Mouse (Mus musculus) CH12.LX (cell line): Measurements from ENCODE around the gene Ifit2. TPM values are rescaled to one million over a fixed set of nuclear protein-coding genes. Genes with fewer than 3 reads are reported as not detected.

Experiments used
- DNase-seq: peaks from one replicate; pipeline ENCODE4 v3.0.0-alpha.2; 2013; ENCODE audit errors: extremely low read depth
- H3K27ac ChIP-seq: 2 replicates; pipeline ENCODE4 v1.5.1; 2012; ENCODE audit warnings: low read depth, mild to moderate bottlenecking, control low read depth, moderate library complexity; ENCODE audit not compliant: insufficient read depth
- H3K27me3 ChIP-seq: replicated peaks from 2 replicates; pipeline ENCODE3; 2012; ENCODE audit warnings: inconsistent platforms
- H3K36me3 ChIP-seq, 2 experiments: replicated peaks in 1 of 2; 2 replicates each; pipeline versions ENCODE3 to v1.6.1; 2012; ENCODE audit warnings: inconsistent platforms in 1 of 2, low read length in 1 of 2, mild to moderate bottlenecking in 1 of 2, mixed read lengths in 1 of 2, moderate library complexity in 1 of 2; ENCODE audit not compliant: control insufficient read depth in 1 of 2, insufficient read depth in 1 of 2
- H3K4me1 ChIP-seq, 2 experiments: 2 replicates each; pipeline ENCODE4 v1.6.1; 2012; ENCODE audit warnings: inconsistent platforms in 1 of 2, moderate library complexity in 1 of 2; ENCODE audit not compliant: insufficient read depth in 2 of 2, control insufficient read depth in 1 of 2
- H3K4me2 ChIP-seq: 2 replicates; pipeline ENCODE4 v1.6.1; 2012; ENCODE audit warnings: low read depth, mild to moderate bottlenecking, control low read depth; ENCODE audit not compliant: poor library complexity, insufficient read depth, severe bottlenecking
- H3K4me3 ChIP-seq, 3 experiments: fragments of 150-350 bp in 1 of 3; sonication (generic) in 1 of 3; replicated peaks in 1 of 3; 2 replicates each; pipeline versions ENCODE3 to v1.5.1; 2011 to 2012; ENCODE audit warnings: low read depth in 2 of 3, low read length in 2 of 3, mild to moderate bottlenecking in 2 of 3, moderate library complexity in 2 of 3, control low read depth in 1 of 3, improper control_type of control experiment in 1 of 3, inconsistent platforms in 1 of 3, mixed read lengths in 1 of 3; ENCODE audit not compliant: poor library complexity in 1 of 3
- H3K79me2 ChIP-seq: replicated peaks from 2 replicates; pipeline ENCODE4 v1.6.1; 2012; ENCODE audit warnings: mild to moderate bottlenecking, moderate library complexity; ENCODE audit not compliant: control insufficient read depth, poor library complexity, insufficient read depth, severe bottlenecking; ENCODE audit errors: extremely low read depth
- H3K9ac ChIP-seq: 2 replicates; pipeline ENCODE4 v1.6.1; 2012; ENCODE audit warnings: low read depth, mild to moderate bottlenecking, control low read depth, moderate library complexity; ENCODE audit not compliant: insufficient read depth
- H3K9me3 ChIP-seq: replicated peaks from 2 replicates; pipeline ENCODE3; 2012; ENCODE audit warnings: low read length, inconsistent platforms, mixed read lengths
- BHLHE40 ChIP-seq: IDR thresholded peaks from 2 replicates; pipeline ENCODE4 v1.6.1; 2011; ENCODE audit warnings: mild to moderate bottlenecking, low read depth, low read length, improper control_type of control experiment
- CHD2 ChIP-seq: IDR thresholded peaks from 2 replicates; pipeline ENCODE4 v1.6.1; 2011; ENCODE audit warnings: low read length, improper control_type of control experiment
- CTCF ChIP-seq, 2 experiments: IDR thresholded peaks in 1 of 2; conservative IDR thresholded peaks in 1 of 2; 2 replicates each; pipeline ENCODE4 v1.5.1; 2011 to 2012; ENCODE audit warnings: low read depth in 2 of 2, low read length in 2 of 2, improper control_type of control experiment in 1 of 2, inconsistent platforms in 1 of 2, mild to moderate bottlenecking in 1 of 2, moderate library complexity in 1 of 2
- E2F4 ChIP-seq: IDR thresholded peaks from 2 replicates; pipeline ENCODE4 v1.6.1; 2011; ENCODE audit warnings: low read depth, low read length, improper control_type of control experiment; ENCODE audit not compliant: insufficient replicate concordance
- ELF1 ChIP-seq: IDR thresholded peaks from 2 replicates; pipeline ENCODE4 v1.6.1; 2014; ENCODE audit warnings: low read depth, mild to moderate bottlenecking, inconsistent platforms, low read length, improper control_type of control experiment
- GABPA ChIP-seq: IDR thresholded peaks from 2 replicates; pipeline ENCODE4 v1.6.1; 2012; ENCODE audit warnings: low read depth, low read length, improper control_type of control experiment, inconsistent platforms; ENCODE audit not compliant: insufficient replicate concordance
- HCFC1 ChIP-seq: IDR thresholded peaks from 2 replicates; pipeline ENCODE4 v1.6.1; 2012; ENCODE audit warnings: low read depth, mild to moderate bottlenecking, inconsistent platforms, low read length, improper control_type of control experiment
- JUN ChIP-seq: IDR thresholded peaks from 2 replicates; pipeline ENCODE4 v1.6.1; 2011; ENCODE audit warnings: low read depth, mild to moderate bottlenecking, low read length, improper control_type of control experiment, moderate library complexity; ENCODE audit not compliant: insufficient read depth
- KAT2A ChIP-seq: IDR thresholded peaks from 2 replicates; pipeline ENCODE4 v1.6.1; 2012; ENCODE audit warnings: low read length, improper control_type of control experiment, inconsistent platforms; ENCODE audit not compliant: insufficient replicate concordance
- MAFK ChIP-seq: IDR thresholded peaks from 2 replicates; pipeline ENCODE4 v1.6.1; 2011; ENCODE audit warnings: low read length, improper control_type of control experiment; ENCODE audit not compliant: insufficient replicate concordance
- MAX ChIP-seq: IDR thresholded peaks from 2 replicates; pipeline ENCODE4 v1.6.1; 2011; ENCODE audit warnings: low read length, improper control_type of control experiment
- MAZ ChIP-seq: IDR thresholded peaks from 2 replicates; pipeline ENCODE4 v1.6.1; 2012; ENCODE audit warnings: low read depth, mild to moderate bottlenecking, inconsistent platforms, low read length, improper control_type of control experiment, moderate library complexity
- MEF2A ChIP-seq: IDR thresholded peaks from 2 replicates; pipeline ENCODE4 v1.6.1; 2014; ENCODE audit warnings: low read depth, mild to moderate bottlenecking, inconsistent platforms, low read length, improper control_type of control experiment, borderline replicate concordance
- MXI1 ChIP-seq: IDR thresholded peaks from 2 replicates; pipeline ENCODE4 v1.6.1; 2011; ENCODE audit warnings: mild to moderate bottlenecking, low read depth, low read length, improper control_type of control experiment
- MYC ChIP-seq: IDR thresholded peaks from 2 replicates; pipeline ENCODE4 v1.6.1; 2011; ENCODE audit warnings: low read depth, mild to moderate bottlenecking, improper control_type of control experiment, low read length
- NELFE ChIP-seq: IDR thresholded peaks from 2 replicates; pipeline ENCODE4 v1.6.1; 2011; ENCODE audit warnings: low read depth, low read length, improper control_type of control experiment
- PAX5 ChIP-seq: IDR thresholded peaks from 2 replicates; pipeline ENCODE4 v1.6.1; 2012; ENCODE audit warnings: low read length, inconsistent platforms, mixed read lengths
- POLR2A ChIP-seq: IDR thresholded peaks from 2 replicates; pipeline ENCODE4 v1.6.1; 2011; ENCODE audit warnings: low read depth, mild to moderate bottlenecking, improper control_type of control experiment, low read length
- POLR2AphosphoS2 ChIP-seq: IDR thresholded peaks from 2 replicates; pipeline ENCODE4 v1.6.1; 2011; ENCODE audit warnings: low read depth, low read length, improper control_type of control experiment
- RCOR1 ChIP-seq: conservative IDR thresholded peaks from 2 replicates; pipeline ENCODE4 v1.6.1; 2012; ENCODE audit warnings: low read depth, mild to moderate bottlenecking, inconsistent platforms, low read length, improper control_type of control experiment
- SMC3 ChIP-seq: IDR thresholded peaks from 2 replicates; pipeline ENCODE4 v1.6.1; 2011; ENCODE audit warnings: low read depth, low read length, improper control_type of control experiment
- TBP ChIP-seq: conservative IDR thresholded peaks from 2 replicates; pipeline ENCODE4 v1.6.1; 2011; ENCODE audit warnings: low read depth, low read length, improper control_type of control experiment
- TCF12 ChIP-seq: IDR thresholded peaks from 2 replicates; pipeline ENCODE4 v1.6.1; 2014; ENCODE audit warnings: low read depth, mild to moderate bottlenecking, inconsistent platforms, low read length, improper control_type of control experiment
- UBTF ChIP-seq: IDR thresholded peaks from 2 replicates; pipeline ENCODE4 v1.6.1; 2012; ENCODE audit warnings: low read depth, mild to moderate bottlenecking, inconsistent platforms, low read length, improper control_type of control experiment, moderate library complexity
- USF2 ChIP-seq: conservative IDR thresholded peaks from 2 replicates; pipeline ENCODE4 v1.6.1; 2011; ENCODE audit warnings: low read depth, low read length, improper control_type of control experiment
- ZC3H11A ChIP-seq: IDR thresholded peaks from 2 replicates; pipeline ENCODE4 v1.6.1; 2012; ENCODE audit warnings: low read depth, mild to moderate bottlenecking, inconsistent platforms, low read length, improper control_type of control experiment
- ZKSCAN1 ChIP-seq: IDR thresholded peaks from 2 replicates; pipeline ENCODE4 v1.6.1; 2012; ENCODE audit warnings: low read depth, inconsistent platforms, low read length, improper control_type of control experiment, borderline replicate concordance
- ZMIZ1 ChIP-seq: IDR thresholded peaks from 2 replicates; pipeline ENCODE4 v1.6.1; 2012; ENCODE audit warnings: low read depth, mild to moderate bottlenecking, inconsistent platforms, low read length, improper control_type of control experiment
- dilution Hi-C: fragments of 300-500 bp; cut with MboI; formaldehyde crosslinking; loops from 2 replicates; pipeline ENCODE4 v1.14.3; 2020; ENCODE audit warnings: low sequenced_read_pairs; ENCODE audit not compliant: extremely low pct_unique_long_range_greater_than_20kb, extremely low pct_ligation_motif_present
- in situ Hi-C: fragments of 300-500 bp; cut with MboI; formaldehyde crosslinking; loops from 3 replicates; pipeline ENCODE4 v1.14.3; 2019; ENCODE audit warnings: low sequenced_read_pairs, low pct_ligation_motif_present, low pct_unique_long_range_greater_than_20kb, mixed read lengths
- polyA plus RNA-seq: library from polyadenylated mRNA; unstranded; fragments of >175 nt; gene quantifications from 2 replicates; pipeline ENCODE4 v1.2.1, GENCODE M21; 2012; ENCODE audit warnings: low read depth; ENCODE audit not compliant: insufficient read length
- total RNA-seq, 2 experiments: library from RNA; depleted of rRNA; stranded (reverse); fragments of 300-350 nt in 1 of 2; fragments of >200 nt in 1 of 2; gene quantifications; 2 replicates each; pipeline ENCODE4 v1.2.3; 2012 to 2014

The Ifit2 gene
- total and polyA plus RNA-seq, 3 experiments: 0.72 to 8.8 (median 5.7) TPM

DNA sequence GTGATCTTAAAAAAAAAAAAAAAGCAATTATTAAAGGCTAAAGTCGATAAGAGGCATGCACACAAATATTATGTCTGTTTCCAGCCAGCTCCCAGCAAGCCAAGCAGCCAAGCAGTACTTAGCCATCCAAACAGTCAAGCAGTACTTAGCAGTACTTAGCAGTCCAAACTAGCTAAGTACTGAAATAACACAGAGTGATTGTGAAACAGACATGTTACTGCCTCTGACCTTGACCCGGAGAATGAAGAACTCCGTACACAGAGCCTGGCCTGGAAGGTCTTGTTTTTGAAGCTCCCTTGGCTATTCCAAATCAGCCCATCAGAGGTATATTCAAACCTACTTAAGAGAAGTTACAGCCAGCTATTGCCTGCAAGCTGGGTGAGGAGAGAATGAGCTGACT is 33.3 kb upstream of the Ifit2 start:
- Histone ChIP-seq H3K4me2 (no peak overlapping the region), H3K4me3 (no peak overlapping the region), H3K27me3 (no peaks in the 10 kb centered on the region), H3K9me3 (no peaks in the 10 kb centered on the region), H3K4me1 (peaks cover 12 to 46% of the 10 kb centered on the region in 2 experiments), H3K36me3 (peaks cover 0 to 58% of the 10 kb centered on the region in 2 experiments), H3K9ac (no peak overlapping the region), H3K79me2 (no peaks in the 10 kb centered on the region), H3K27ac (no peak overlapping the region)
- DNase-seq: no peak
- in situ Hi-C loops (no loop called here), dilution Hi-C loops (no loop called here)
- TF ChIP-seq GABPA (no peak), ELF1 (no peak), USF2 (no peak), MAFK (no peak), MAZ (no peak), PAX5 (no peak), MEF2A (no peak), ZKSCAN1 (no peak), SMC3 (no peak), BHLHE40 (no peak), ZMIZ1 (no peak), KAT2A (no peak), RCOR1 (no peak), CHD2 (no peak), E2F4 (no peak), TCF12 (no peak)

DNA sequence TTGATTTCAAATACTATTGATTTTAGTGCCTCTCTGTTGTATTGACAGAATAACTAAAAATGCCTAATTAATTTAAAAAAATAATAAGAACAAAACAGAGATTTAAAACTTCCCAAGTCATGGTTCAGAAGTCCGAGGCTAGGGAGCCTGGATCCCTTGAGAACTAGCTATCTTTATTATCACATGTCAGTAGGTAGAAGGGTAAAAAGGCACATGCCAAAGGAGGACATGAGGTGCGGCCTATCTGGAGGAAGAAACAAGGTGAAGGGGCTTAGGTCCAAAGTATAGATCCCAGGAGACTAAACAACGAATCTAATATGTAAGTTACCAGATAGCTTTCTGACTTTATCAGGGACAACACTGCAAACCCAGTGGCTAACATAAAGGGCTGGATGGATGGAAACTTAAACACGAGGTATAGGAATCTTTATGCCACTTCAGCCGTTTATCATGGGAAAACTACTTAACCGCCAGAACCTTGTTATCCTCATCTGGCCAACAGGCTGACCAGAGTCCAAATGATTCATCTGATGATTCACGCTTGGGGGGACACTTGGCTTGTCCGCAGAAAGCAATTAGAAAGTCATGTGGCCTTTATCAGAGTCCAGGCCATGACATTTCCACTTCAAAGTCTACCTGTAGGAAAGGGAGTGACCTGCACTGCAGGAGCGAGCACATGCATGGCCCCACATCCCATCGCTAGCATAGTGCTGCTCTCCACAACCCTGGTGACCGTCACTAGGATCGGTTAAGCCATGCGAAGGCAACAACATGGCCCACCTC is 32.5 kb upstream of the Ifit2 start:
- Histone ChIP-seq H3K4me3 (no peak overlapping the region), H3K4me1 (peaks cover 12 to 54% of the 10 kb centered on the region in 2 experiments), H3K27me3 (no peaks in the 10 kb centered on the region), H3K79me2 (no peaks in the 10 kb centered on the region), H3K4me2 (no peak overlapping the region), H3K27ac (no peak overlapping the region), H3K9me3 (no peaks in the 10 kb centered on the region), H3K9ac (no peak overlapping the region), H3K36me3 (peaks cover 0 to 59% of the 10 kb centered on the region in 2 experiments)
- dilution Hi-C loops (no loop called here), in situ Hi-C loops (no loop called here)
- no peak for DNase-seq
- no peak for TF ChIP-seq TCF12
- TF ChIP-seq CTCF (conservative IDR thresholded peaks at IDR 0.05 in 1 of 2, IDR thresholded peaks at IDR 0.05 in 1 of 2; ENCODE audit: low read depth in 2 of 2, low read length in 2 of 2): no peak
- no peak for TF ChIP-seq MXI1
- no peak for TF ChIP-seq UBTF
- no peak for TF ChIP-seq RCOR1
- no peak for TF ChIP-seq ZC3H11A
- TF ChIP-seq E2F4: no peak
- no peak for TF ChIP-seq NELFE
- TF ChIP-seq MEF2A: no peak
- no peak for TF ChIP-seq HCFC1
- TF ChIP-seq POLR2A: no peak
- no peak for TF ChIP-seq CHD2
- no peak for TF ChIP-seq POLR2AphosphoS2
- no peak for TF ChIP-seq JUN
- no peak for TF ChIP-seq MYC
- TF ChIP-seq ZMIZ1: no peak
- TF ChIP-seq MAX: no peak
- no peak for TF ChIP-seq BHLHE40
- TF ChIP-seq USF2: no peak
- TF ChIP-seq TBP: no peak
